10 mouse cellular contexts compared by ENCODE assay signal in the genomic region with DNA sequence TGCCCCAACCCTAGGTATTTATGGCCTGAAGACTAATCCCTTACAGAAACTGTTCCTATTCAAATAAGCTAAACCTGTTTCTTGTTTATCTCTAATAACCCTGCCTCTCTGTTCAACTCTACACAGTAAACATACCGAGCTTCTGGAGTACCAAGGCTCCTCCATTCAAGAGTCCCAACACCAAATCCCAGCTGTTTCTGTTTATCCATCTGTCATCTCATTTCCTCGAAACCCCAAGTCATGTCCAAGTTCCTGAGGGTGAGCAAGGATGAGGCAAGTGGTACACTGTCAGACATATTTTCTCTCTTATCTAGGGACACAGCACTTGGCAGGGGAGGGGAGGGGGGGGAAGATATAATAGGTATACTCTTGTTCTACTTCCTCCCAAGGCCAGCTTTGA.
"Had no signal": no experiment of that assay in that cellular context is flagged by ENCODE, and none has a peak within 500 bp of the region (broad histone marks: within the 10 kb centered on the region; RNA-seq: fewer than 3 reads in every experiment).

No protein-coding gene starts in this region.

- H3K27ac ChIP-seq: left cerebral cortex, adult 2 months; limb, embryonic 15.5 days; liver, embryonic 12.5 days; neural tube, embryonic 13.5 days had no signal

- H3K9me3 ChIP-seq: limb, embryonic 15.5 days; liver, embryonic 12.5 days; neural tube, embryonic 13.5 days had no signal

- H3K36me3 ChIP-seq: limb, embryonic 15.5 days; liver, embryonic 12.5 days; neural tube, embryonic 13.5 days had no signal

- H3K4me2 ChIP-seq: limb, embryonic 15.5 days; liver, embryonic 12.5 days; neural tube, embryonic 13.5 days had no signal

- H3K4me3 ChIP-seq: left cerebral cortex, adult 2 months; limb, embryonic 15.5 days; liver, embryonic 12.5 days; neural tube, embryonic 13.5 days had no signal

- H3K27me3 ChIP-seq: limb, embryonic 15.5 days; liver, embryonic 12.5 days; neural tube, embryonic 13.5 days had no signal

- H3K4me1 ChIP-seq: liver, embryonic 12.5 days; neural tube, embryonic 13.5 days had no signal

- DNase-seq: kidney, adult 11 months; kidney, postnatal 14 days; midbrain, embryonic 14.5 days; right cerebral cortex, postnatal 25 days; thymus, adult 18-20 months; thymus, postnatal 14 days had no signal

- H3K9ac ChIP-seq: limb, embryonic 15.5 days; liver, embryonic 12.5 days; neural tube, embryonic 13.5 days had no signal

- ATAC-seq: liver, embryonic 12.5 days had no signal
